Mouse (Mus musculus): ENCODE results near the gene Stpg1.
A peak's percentile ranks its signal among the peaks of the same experiment; 100 is the strongest.

Gene Stpg1

DNA sequence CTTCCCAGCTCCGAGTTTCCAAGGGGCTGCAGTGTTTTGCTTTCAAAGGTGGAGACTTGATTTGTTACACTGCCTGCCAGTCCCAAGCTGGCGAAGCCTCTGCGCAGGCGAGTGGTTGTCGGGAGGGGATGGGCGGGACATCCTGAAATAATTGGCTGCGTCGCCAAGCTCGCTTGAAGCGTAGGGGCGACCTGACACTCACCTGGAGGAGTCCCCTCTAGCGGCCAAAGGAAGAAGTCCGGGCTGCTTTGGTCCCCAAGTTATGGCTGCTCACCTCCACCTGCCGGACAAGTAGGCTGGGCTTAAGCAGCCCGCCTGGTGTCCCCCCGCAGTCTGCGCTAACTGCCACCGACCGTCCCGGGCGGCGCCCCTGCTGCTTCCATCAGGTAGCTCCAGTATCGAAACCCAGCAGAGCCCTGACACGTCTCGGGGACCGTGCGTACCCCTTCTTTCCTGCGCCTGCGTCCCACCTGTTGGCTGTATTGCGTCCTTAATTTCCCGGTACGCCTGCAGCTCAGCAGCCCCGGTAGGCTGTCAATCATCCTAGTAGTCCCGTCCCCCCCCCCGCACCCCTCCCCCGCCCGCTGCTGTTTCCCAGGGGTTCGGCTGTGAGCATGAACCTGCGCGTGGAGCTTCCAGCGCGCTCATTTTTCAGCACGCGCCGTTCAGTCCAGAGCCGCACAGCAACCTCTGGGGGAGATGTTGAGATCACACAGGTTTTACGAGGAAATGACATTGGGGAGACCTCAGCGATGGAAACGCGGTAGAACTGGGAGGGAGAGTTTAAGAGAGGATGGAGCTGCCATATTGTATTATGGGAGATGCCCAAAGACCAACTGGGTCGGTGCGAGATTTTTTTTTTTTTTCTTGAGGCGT, at the start of gene Stpg1, which contains the start of gene Nipal3:
Stpg1 (plus strand) TSS at position 270 of the 876 bp plus-strand sequence.
Nipal3 (minus strand) TSS at position 518 of the 876 bp plus-strand sequence.
- peak; percentile 97 for DNase-seq

DNA sequence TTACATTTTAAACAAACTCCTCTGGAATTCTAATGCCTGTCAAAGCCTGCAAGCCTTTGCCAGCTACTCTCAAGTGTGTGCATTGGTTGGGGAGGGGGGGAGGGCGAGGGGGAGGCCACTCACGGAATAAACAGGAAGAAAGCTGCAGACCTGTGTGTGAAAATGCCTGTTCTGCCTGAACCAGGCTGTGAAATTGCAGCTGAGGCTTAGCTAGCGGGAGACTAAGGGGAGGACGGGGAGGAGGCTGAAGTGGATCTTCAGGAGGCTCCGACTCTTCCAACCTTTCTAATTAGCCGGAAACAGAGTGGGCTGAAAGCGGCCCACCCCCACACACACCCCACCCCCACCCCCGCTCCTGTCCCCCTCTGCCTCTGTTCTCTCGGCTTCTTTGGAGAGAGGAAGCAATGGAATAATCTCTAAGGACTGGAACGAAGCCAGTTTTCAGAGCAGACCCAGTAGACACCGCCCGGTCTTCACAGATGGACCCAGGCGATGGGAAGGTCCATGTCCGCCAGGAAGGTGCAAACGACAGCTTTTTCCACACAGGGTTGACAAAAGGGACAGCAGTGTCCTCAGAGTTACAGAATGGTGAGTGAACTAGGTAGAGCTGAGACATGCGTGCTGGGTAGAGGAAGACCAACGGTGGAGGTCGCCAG, 43.1 kb upstream of the Stpg1 start:
- peak in 1 of 2 experiments; percentile 22 for DNase-seq

DNA sequence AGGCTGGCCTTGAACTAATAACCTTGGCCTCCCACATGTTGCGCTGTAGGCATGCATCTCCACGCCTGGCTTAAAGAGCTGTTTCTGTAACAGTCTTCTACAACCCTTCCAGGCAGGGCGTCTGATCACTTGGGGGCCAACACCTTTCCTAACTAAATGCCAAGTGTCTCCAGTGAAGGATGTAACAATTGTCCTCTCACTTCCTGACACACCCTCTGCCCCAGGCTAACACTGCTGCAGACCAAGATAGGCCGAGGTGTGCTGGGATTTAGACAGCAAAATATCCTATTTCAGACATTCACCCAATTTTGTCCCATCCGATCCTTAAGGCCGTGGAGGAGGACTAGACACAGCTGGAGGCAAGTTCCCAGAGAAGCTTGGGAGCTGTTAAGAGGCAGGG, 41.4 kb upstream of the Stpg1 start:
- no peak for DNase-seq

DNA sequence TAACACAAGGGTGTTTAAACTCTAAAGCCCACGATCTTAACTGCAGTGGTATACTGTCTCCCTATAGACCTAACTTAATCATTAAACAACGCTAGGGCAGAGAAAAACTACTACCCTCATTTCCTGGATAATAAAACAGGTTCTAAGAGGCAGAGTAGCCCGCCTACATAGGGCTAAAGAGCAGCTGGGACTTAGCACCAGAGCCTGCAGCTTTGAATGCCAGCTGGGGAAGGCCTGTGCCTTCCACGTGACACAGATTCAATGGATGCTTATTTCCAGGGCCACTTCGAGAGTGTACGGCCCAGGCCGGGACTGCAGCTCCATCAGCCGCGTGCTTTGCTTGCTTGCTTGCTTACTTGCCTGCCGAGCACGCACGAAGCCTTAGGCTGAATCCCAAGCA, 41.0 kb upstream of the Stpg1 start:
- DNase-seq, result no peak

DNA sequence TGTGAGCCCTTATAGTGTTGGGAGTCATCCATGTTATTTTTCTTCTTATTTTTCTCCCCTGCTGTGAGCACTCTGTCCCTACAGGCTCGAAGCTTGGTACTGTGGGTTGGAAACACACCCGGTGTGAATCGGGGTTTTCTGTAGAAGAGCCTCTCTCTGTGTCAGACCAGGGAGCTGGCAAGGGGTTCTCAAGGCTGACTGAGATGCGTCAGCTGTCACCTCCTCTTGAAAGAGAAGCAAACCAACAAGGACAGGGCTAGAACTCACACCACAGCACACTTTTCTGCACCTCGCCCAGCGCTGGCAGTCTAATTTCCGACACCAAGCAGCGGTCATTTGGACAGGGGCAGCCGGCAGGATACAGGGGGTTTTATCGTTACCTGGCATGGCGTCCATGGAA, 31.2 kb upstream of the Stpg1 start:
- DNase-seq, result no peak

DNA sequence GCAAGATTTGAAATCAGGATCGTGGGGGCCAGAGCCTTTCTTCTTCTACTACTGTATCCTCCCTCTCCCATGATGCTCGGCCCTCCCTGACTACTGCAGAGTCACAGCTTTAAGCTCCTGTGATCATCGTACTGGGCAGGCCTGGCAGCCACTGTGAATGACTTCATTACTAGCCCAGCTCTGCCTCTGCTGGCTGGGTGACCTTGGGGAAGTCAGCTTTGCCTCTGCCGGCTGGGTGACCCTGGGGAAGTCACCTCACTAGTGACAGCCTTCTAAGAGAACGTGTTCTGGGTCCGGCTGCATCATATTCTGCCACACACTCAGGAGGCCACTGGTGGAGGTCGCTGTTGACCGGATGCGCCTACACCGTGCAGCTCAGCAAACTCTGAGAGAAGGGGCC, 16.7 kb upstream of the Stpg1 start:
- no peak for DNase-seq

DNA sequence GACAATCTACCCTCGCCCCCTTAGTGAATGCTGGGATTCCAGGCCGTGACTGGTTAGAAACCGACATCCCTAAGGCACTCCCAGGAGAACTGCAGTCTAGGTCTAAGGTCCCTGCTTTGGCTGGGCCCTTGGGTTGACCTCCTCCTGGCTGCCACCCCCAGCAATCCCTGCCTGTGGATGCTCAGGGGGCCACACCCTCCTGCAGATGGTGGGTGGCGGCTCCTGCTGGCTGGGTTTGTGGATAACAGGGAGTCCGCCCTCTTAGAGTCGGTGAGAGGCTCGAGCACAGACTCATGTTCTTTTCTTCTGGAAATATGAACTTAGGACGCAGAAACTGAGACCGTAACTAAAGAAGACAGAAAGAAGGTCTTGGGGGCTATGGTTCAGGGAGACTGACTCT, 14.2 kb upstream of the Stpg1 start:
- no peak for DNase-seq

DNA sequence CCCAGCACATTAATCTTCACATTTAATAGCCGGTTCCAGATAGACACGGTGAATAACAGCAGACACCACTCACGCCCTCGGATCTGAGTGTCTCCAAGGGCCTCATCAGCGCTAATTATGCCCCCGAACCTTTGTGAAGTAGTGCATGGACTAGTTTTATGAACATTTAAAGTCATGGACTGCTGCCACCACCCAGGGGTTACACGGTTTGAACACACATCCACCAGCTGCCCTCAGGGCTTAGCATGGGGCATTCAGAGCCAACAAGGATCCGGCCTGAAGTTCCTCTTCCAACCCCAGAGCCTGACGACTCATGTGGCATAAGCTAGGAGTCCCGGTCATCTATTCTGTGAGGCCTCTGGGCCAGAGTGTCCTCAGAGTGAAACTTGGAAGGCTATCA, 9.5 kb upstream of the Stpg1 start:
- DNase-seq, result no peak

DNA sequence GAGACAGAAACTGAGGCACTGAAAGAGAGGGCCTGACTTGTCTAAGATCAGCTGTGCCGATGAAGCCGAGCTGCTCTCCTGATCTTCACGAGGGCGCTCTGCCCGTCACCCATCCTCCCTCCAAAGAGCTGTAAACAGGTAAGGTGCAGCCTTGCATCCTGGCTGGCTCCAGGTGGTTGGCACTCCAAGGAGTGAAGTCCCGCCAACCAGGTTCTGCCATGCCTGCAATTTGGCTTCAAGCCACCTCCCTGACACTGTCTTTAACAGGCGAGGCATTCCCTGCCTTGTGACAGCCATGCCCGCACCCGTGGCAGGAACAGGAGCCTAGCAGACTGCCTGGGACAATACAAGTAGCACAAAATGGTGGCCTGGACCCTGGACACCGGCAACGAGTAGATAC, 8.2 kb upstream of the Stpg1 start:
- DNase-seq, result peak; percentile 67 to 78

DNA sequence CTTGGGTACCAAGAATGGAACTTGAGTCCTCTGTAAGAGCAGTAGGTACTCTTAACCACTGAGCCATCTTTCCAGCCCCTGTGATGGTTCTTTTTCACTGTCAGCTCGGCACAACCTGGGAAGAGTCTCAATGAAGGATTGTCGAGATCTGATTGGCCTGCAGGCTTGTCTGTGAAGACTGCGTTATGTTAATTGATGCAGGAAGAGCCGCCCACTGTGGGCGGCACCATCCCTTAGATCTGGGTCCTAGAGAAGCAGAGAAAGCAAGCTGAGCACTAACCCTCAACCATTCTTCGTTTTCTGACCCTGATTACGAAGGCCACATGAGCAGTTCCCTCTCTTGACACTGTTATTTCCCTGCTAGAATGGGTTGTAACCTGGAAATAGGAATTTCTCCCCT, 5.3 kb upstream of the Stpg1 start:
- no peak for DNase-seq

DNA sequence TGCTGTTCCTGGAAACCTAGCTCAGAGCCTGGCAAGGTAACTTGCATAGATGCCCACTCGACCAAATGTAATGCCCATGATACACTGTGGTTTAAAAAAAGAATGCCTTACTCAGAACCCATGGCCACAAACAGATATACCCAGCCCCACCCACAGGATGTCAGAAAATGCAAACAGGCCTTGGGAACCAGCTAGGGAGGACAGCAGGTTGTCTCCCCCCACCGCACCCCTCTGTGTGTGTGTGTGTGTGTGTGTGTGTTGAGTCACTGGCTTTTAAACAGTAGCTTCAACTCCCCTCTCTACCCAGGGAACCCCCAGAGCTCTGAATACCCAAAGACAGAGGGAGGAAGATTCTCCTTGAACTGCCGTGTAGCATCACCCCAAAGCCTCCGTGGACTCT, 1.3 kb upstream of the Stpg1 start:
- peak in 1 of 2 experiments; percentile 29 for DNase-seq

DNA sequence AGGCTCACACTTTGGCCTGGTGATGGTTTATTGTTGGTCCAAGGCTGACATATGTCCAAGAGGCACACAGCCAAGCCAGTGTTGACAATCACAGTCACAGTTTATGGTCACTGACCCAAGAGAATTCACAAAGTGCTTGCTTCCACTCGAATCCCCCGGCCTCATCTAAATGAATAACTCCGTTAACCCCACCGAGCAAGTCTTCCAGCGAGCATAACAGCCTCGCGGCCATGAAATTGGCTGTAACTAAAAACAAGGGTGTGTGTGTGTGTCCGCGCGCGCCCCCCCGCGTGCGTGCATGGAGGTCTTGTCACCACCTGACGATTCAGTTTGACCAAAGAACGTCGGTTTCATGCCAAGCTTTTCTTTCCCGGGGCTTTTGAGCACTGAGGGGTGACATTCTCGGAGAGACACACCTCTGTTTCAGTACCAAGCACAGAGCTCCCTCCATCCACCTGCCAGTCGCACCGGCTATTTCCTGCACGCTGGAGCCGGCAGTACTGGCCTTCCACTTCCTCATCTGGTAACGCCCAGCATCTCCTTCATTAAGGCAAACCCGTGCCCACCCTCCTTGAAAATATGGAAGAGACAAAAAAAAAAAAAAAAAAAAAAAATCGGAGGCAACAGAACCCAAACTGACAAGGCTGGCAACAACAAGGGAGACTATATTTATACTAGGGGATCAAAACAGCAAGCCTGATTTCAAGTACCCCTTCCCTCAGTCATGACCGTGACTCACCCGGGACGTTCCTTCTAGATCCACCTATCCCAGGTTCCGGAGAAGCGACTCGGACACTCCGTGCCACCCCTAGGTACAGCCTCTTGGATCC, 684 bp upstream of the Stpg1 start:
- DNase-seq, result peak; percentile 71 to 74

DNA sequence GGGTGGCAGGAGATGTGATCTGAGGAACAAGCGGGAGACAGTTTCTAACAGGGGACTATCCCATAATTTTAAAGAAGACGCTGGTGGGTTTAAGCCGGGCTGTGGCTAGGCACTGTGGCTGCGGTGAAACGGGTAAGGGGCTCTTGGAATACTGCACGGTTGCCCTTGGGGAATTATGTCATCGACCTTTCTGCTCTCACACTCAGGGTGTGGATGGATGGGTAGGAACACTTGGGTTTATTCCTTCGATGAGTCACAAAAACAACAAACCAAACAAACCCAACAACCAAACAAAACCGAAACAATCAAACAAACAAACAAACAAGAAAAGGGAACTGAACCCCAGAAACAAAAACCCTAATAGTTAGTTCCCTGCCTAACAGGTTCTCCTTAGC, 804 bp downstream of the Stpg1 start:
- no peak for DNase-seq

DNA sequence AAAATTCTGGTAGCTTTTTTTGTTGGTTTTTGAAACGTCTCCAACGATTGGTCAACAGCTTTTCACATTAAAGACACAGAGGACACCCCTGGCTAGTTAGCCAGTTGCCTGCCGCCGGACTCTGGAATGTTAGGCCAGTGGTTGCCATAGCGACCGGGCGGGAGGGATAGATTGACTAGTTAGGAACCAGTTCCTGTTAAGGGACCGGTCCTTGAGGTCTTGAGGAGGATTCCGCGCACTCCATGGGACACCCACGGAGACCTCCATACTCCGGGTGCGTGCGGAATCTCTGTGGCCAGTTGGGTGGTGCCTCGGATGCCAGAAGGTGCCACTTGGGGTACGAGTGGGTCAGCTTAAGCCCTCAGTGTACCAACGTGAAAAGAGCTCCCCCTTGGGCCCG, 1.2 kb downstream of the Stpg1 start:
- peak; percentile 33 to 58 for DNase-seq

DNA sequence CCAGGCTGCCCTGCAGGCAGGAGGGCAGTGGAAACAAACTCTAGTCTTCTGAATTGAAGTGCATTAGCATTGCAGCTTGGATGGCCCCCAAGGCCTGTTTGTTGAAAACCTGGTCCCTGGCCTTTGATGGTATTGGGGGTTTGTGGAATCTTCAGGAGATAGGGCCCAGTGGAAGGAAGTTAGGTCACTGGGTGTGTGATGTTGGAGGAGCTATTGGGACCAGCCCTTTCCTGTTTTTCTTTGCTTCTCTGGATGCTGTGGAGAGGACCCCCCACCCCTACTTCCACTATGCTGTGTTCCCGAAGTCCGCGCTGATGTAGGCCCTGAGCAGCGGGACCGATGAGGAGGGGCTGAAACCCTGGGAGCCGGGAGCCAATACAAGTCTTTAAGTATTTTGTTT, 3.5 kb downstream of the Stpg1 start:
- no peak for DNase-seq

DNA sequence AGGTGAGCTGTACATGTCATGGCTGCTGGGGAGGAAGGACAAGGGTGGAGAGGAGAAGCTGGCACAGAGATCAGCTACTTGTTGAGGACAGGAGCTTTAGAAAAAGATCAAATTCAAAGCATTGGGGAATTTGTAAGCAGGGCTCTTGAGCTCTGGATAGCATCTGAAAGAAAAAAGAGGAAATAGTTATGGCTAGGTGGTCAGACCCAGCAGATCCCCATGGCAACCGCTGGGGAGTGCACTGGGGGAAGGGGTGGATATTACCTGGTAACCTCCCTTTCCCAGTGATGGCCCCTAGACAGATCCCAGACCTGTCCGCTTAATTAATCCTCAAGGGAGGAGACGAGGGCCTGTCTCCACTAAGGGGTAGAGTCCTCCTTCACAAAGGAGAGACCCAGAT, 5.2 kb downstream of the Stpg1 start:
- DNase-seq, result no peak

DNA sequence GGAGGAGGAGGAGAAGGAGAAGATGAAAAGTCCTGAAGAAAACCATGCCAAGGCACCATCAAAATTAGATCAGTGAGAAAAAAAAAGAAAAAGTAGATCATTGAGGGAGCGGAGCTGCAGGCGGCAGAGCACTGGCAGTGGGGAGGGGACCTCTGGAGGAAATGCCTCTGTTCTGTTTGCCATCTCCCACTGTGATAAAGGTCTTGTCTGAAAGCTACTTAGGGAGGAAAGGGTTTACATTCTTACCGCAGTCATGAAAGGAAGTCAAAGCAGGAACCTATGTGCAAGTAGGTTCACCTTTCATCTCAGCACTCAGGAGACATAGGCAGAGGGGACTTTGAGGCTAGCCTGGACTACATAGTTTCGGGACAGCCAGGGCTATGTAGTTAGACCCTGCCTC, 7.0 kb downstream of the Stpg1 start:
- no peak for DNase-seq

DNA sequence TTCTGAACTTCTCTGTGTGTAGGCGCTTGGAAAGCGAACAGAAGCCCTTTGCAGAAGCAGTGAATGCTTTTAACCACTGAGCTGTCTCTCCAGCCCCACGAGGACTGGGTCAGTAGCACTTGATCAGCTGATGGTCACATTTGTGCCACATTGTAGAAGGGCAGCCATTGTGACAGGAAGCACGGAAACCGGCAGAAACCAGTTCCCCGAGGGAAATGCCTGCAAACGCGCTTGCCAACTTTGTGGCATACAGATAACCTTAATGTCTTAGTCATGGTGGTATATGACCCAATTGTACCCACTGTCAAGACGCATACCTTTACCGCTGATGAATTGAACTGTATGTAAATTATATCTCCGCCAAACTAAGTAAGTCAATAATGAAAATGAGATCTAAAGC, 11.2 kb downstream of the Stpg1 start:
- no peak for DNase-seq

DNA sequence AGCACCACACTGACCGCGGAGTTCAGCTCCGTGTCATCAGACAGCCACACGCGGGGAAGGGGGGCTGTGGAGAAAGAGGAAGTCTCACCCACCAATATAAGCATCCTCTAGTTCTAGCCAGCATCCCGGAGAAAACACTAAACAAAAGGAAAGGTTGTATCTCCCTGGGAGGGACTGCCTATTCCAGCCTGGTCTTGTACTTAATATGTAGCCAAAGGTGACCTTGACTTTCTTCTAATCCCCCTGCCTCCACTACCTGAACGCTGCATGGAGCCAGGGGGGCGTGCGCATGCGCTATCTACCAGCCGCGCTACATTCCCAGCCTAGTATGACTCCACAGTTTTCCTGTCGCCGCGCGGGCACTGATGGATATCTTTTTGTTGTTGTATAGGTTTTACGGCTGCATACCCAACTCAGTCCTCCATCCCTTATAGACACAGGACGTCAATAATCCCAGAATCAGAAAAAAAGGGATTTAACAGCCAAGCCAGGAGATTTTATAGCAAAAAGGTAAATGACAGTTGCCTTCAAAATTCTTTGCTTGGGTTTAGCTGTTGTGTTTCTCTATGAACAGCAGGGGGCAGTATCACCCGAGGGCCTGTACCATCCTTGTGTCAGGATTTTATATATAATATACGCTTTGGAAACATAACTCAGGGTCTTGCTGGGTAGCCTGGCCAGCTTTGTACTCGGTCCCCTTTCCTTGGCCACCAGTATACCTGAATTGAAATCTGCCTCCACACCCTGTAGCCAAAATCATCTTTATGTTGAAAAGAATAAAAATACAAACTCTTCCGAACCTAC, 13.2 kb downstream of the Stpg1 start:
- peak; percentile 58 to 63 for DNase-seq

DNA sequence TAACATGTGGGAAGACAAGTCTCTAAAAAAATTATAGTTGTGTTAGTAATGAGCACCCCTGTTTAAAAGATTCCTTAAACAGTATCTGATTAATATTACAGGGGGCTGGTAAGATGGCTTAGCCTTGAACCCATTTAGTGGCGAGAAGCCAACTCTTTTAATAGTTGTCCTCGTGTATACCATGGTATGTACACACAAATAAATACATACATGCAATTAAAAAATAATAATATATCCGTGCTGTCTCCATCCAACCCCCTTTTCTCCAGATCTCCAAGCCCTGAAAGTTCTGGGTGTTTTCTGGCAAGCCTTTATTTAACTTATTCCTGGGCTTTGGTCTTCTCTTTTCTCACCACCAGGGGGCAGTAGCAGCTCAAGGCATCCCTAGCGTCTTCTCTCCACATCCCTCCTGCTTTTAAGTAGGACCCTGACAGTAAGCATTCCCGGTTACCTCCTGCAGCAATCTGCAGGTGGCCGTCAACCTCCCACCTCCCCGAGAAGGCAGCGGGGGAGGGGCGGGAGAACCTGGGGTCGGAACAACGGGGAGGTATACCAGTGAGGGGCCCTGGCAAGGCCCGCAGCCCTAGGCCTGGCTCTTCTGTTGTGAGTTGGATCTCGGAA, 13.9 kb downstream of the Stpg1 start:
- peak; percentile 86 to 90 for DNase-seq

DNA sequence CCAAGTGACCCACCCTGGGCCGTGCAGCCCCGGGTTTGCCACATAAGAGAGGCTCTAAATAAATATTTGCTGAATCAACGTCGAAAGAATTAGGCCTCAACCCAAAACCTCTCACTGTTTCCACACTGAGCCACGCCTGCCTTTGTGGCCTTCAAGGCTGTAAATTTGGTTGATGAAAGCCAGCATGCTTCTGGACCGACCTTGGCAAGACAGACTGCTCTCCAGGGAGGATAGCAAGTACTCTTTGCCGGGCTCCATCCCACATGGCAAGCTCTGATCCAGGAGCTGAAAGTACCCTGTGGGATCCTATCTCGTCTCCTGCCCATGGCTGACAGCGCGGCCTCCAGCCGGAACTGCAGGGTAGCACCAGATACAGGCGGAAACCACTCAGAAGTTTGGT, 14.9 kb downstream of the Stpg1 start:
- no peak for DNase-seq

DNA sequence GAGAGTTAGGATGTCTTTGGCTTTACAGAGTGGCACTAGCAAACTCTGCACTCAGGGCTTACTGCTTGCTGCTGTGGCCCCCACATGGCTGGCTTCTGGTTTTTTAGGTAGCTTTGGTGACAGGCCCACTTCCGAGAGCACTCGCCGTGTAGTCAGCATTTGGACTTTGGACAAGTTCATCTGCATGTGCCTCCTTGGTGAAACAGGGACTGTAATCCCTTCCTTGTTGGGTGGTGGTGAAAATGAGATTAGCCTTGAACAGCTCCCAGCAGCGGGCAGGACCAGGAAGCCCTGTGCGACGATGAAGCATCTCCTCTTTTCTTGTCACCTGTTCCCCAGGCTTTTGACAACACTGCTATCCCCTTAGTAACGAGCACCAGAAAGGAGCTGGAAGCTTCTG, 19.3 kb downstream of the Stpg1 start:
- no peak for DNase-seq
